Mouse (Mus musculus) bone marrow, adult 2 months (tissue): ENCODE results near the gene 2410137M14Rik. TPM values are rescaled to one million over a fixed set of nuclear protein-coding genes. Genes with fewer than 3 reads are reported as not detected.

Experiments used
- H3K27ac ChIP-seq: fragments of 200-500 bp; 2 replicates; pipeline ENCODE4 v1.5.1; 2012; ENCODE audit warnings: low read depth, mild to moderate bottlenecking, control low read depth, inconsistent platforms, low read length; ENCODE audit not compliant: control insufficient read depth, poor library complexity, insufficient read depth
- H3K4me1 ChIP-seq: fragments of 200-500 bp; 2 replicates; pipeline ENCODE4 v1.6.1; 2011; ENCODE audit warnings: low read length; ENCODE audit not compliant: control insufficient read depth, insufficient read depth
- H3K4me3 ChIP-seq: fragments of 200-500 bp; replicated peaks from 2 replicates; pipeline ENCODE3; 2011; ENCODE audit warnings: mild to moderate bottlenecking, low read depth, low read length, control low read depth; ENCODE audit not compliant: control insufficient read depth
- CTCF ChIP-seq: fragments of 200-500 bp; IDR thresholded peaks from 2 replicates; pipeline ENCODE4 v1.5.1; 2011; ENCODE audit warnings: low read length, control low read depth; ENCODE audit not compliant: control insufficient read depth, insufficient read depth
- POLR2A ChIP-seq: fragments of 200-500 bp; IDR thresholded peaks from 2 replicates; pipeline ENCODE4 v1.6.1; 2011; ENCODE audit warnings: low read depth, mild to moderate bottlenecking, control low read depth, low read length, borderline replicate concordance; ENCODE audit not compliant: control insufficient read depth
- WGBS: fragments of 180-500 bp; shearing (Covaris S2); methylation state at CpG from one replicate; pipeline ENCODE4 v1.1.7; 2018; 5-methylcytosine and 5-hydroxymethylcytosine counted together
- polyA plus RNA-seq: library from polyadenylated mRNA; stranded (reverse); fragments of >200 nt; gene quantifications from 2 replicates; pipeline ENCODE4 v1.2.4, GENCODE M21; 2011; ENCODE audit warnings: low replicate concordance; ENCODE audit not compliant: missing spikeins, insufficient read depth, insufficient read length

Gene 2410137M14Rik
- polyA plus RNA-seq, 1 experiment, result 1.8 TPM

GRCm38 (mm10) chr17:36988475-36988874, 7.4 kb upstream of the 2410137M14Rik start:
- Histone ChIP-seq H3K4me3 (no peak overlapping the region), H3K4me1 (no peaks in the 10 kb centered on the region), H3K27ac (no peak overlapping the region)
- 21% methylated on average over 24 of the region's 24 CpGs for WGBS
- no peak for TF ChIP-seq POLR2A
- TF ChIP-seq CTCF, result no peak

GRCm38 (mm10) chr17:36982253-36983155, 1.5 kb upstream of the 2410137M14Rik start:
- TF ChIP-seq CTCF, result no peak
- no peak for TF ChIP-seq POLR2A
- H3K4me1 ChIP-seq, result no peaks in the 10 kb centered on the region; the same call in 1 of the 2 replicates
- H3K4me3 ChIP-seq, result no peak overlapping the region
- no peak overlapping the region for H3K27ac ChIP-seq
- 59% methylated on average over 5 of the region's 5 CpGs for WGBS

- Histone ChIP-seq H3K4me3 (no peak overlapping the region), H3K4me1 (no peaks in the 10 kb centered on the region; the same call in 1 of the 2 replicates), H3K27ac (no peak overlapping the region)
- no peak for TF ChIP-seq POLR2A
- no peak for TF ChIP-seq CTCF
- 52% methylated on average over 4 of the region's 4 CpGs for WGBS
Observed at GRCm38 (mm10) chr17:36981845-36982244, 808 bp upstream of the 2410137M14Rik start.

- TF ChIP-seq POLR2A (no peak), CTCF (no peak)
- WGBS, result 72% methylated on average over 8 of the region's 8 CpGs
- Histone ChIP-seq H3K4me3 (no peak overlapping the region), H3K4me1 (peaks cover 4% of the 10 kb centered on the region), H3K27ac (no peak overlapping the region)
Observed at GRCm38 (mm10) chr17:36973271-36973787, 7.7 kb downstream of the 2410137M14Rik start.

GRCm38 (mm10) chr17:36972791-36973190, 8.2 kb downstream of the 2410137M14Rik start:
- Histone ChIP-seq H3K4me1 (peaks cover 4% of the 10 kb centered on the region), H3K4me3 (no peak overlapping the region), H3K27ac (no peak overlapping the region)
- WGBS, result 28% methylated on average over 3 of the region's 3 CpGs
- TF ChIP-seq POLR2A (no peak), CTCF (no peak)

GRCm38 (mm10) chr17:36971172-36971850, 9.7 kb downstream of the 2410137M14Rik start:
- WGBS, result 26% methylated on average over 6 of the region's 6 CpGs
- Histone ChIP-seq H3K4me3 (no peak overlapping the region), H3K27ac (no peak overlapping the region; the same call in 1 of the 2 replicates), H3K4me1 (peaks cover 4% of the 10 kb centered on the region)
- TF ChIP-seq POLR2A, result no peak
- no peak for TF ChIP-seq CTCF

GRCm38 (mm10) chr17:36970316-36970890, 10.6 kb downstream of the 2410137M14Rik start:
- H3K27ac ChIP-seq, result no peak overlapping the region
- TF ChIP-seq CTCF, result no peak
- no peak for TF ChIP-seq POLR2A
- no peak overlapping the region for H3K4me3 ChIP-seq
- 70% methylated on average over 14 of the region's 14 CpGs for WGBS
- H3K4me1 ChIP-seq, result peaks cover 4% of the 10 kb centered on the region

GRCm38 (mm10) chr17:36966875-36967274, 14.2 kb downstream of the 2410137M14Rik start:
- TF ChIP-seq POLR2A, result no peak
- no peak for TF ChIP-seq CTCF
- Histone ChIP-seq H3K4me3 (no peak overlapping the region), H3K4me1 (peaks cover 4% of the 10 kb centered on the region), H3K27ac (no peak overlapping the region)
- 3% methylated on average over 1 of the region's 1 CpGs for WGBS
